Mouse (Mus musculus) CH12.LX (cell line): Measurements from ENCODE around the gene Kera. TPM values are rescaled to one million over a fixed set of nuclear protein-coding genes. Genes with fewer than 3 reads are reported as not detected.

Experiments
- DNase-seq: peaks from one replicate; pipeline ENCODE4 v3.0.0-alpha.2; 2013; ENCODE audit errors: extremely low read depth
- H3K27ac ChIP-seq: 2 replicates; pipeline ENCODE4 v1.5.1; 2012; ENCODE audit warnings: low read depth, mild to moderate bottlenecking, control low read depth, moderate library complexity; ENCODE audit not compliant: insufficient read depth
- H3K27me3 ChIP-seq: replicated peaks from 2 replicates; pipeline ENCODE3; 2012; ENCODE audit warnings: inconsistent platforms
- H3K36me3 ChIP-seq, 2 experiments: replicated peaks in 1 of 2; 2 replicates each; pipeline versions ENCODE3 to v1.6.1; 2012; ENCODE audit warnings: inconsistent platforms in 1 of 2, low read length in 1 of 2, mild to moderate bottlenecking in 1 of 2, mixed read lengths in 1 of 2, moderate library complexity in 1 of 2; ENCODE audit not compliant: control insufficient read depth in 1 of 2, insufficient read depth in 1 of 2
- H3K4me1 ChIP-seq, 2 experiments: 2 replicates each; pipeline ENCODE4 v1.6.1; 2012; ENCODE audit warnings: inconsistent platforms in 1 of 2, moderate library complexity in 1 of 2; ENCODE audit not compliant: insufficient read depth in 2 of 2, control insufficient read depth in 1 of 2
- H3K4me2 ChIP-seq: 2 replicates; pipeline ENCODE4 v1.6.1; 2012; ENCODE audit warnings: low read depth, mild to moderate bottlenecking, control low read depth; ENCODE audit not compliant: poor library complexity, insufficient read depth, severe bottlenecking
- H3K4me3 ChIP-seq, 3 experiments: fragments of 150-350 bp in 1 of 3; sonication (generic) in 1 of 3; replicated peaks in 1 of 3; 2 replicates each; pipeline versions ENCODE3 to v1.5.1; 2011 to 2012; ENCODE audit warnings: low read depth in 2 of 3, low read length in 2 of 3, mild to moderate bottlenecking in 2 of 3, moderate library complexity in 2 of 3, control low read depth in 1 of 3, improper control_type of control experiment in 1 of 3, inconsistent platforms in 1 of 3, mixed read lengths in 1 of 3; ENCODE audit not compliant: poor library complexity in 1 of 3
- H3K79me2 ChIP-seq: replicated peaks from 2 replicates; pipeline ENCODE4 v1.6.1; 2012; ENCODE audit warnings: mild to moderate bottlenecking, moderate library complexity; ENCODE audit not compliant: control insufficient read depth, poor library complexity, insufficient read depth, severe bottlenecking; ENCODE audit errors: extremely low read depth
- H3K9ac ChIP-seq: 2 replicates; pipeline ENCODE4 v1.6.1; 2012; ENCODE audit warnings: low read depth, mild to moderate bottlenecking, control low read depth, moderate library complexity; ENCODE audit not compliant: insufficient read depth
- H3K9me3 ChIP-seq: replicated peaks from 2 replicates; pipeline ENCODE3; 2012; ENCODE audit warnings: low read length, inconsistent platforms, mixed read lengths
- BHLHE40 ChIP-seq: IDR thresholded peaks from 2 replicates; pipeline ENCODE4 v1.6.1; 2011; ENCODE audit warnings: mild to moderate bottlenecking, low read depth, low read length, improper control_type of control experiment
- CHD2 ChIP-seq: IDR thresholded peaks from 2 replicates; pipeline ENCODE4 v1.6.1; 2011; ENCODE audit warnings: low read length, improper control_type of control experiment
- ETS1 ChIP-seq: conservative IDR thresholded peaks from 2 replicates; pipeline ENCODE4 v1.6.1; 2012; ENCODE audit warnings: low read depth, mild to moderate bottlenecking, inconsistent platforms, low read length, improper control_type of control experiment, moderate library complexity
- HCFC1 ChIP-seq: IDR thresholded peaks from 2 replicates; pipeline ENCODE4 v1.6.1; 2012; ENCODE audit warnings: low read depth, mild to moderate bottlenecking, inconsistent platforms, low read length, improper control_type of control experiment
- IRF4 ChIP-seq: IDR thresholded peaks from 2 replicates; pipeline ENCODE4 v1.6.1; 2014; ENCODE audit warnings: low read depth, mild to moderate bottlenecking, inconsistent platforms, low read length, improper control_type of control experiment
- JUND ChIP-seq: conservative IDR thresholded peaks from 2 replicates; pipeline ENCODE4 v1.6.1; 2011; ENCODE audit warnings: low read depth, low read length, improper control_type of control experiment
- KAT2A ChIP-seq: IDR thresholded peaks from 2 replicates; pipeline ENCODE4 v1.6.1; 2012; ENCODE audit warnings: low read length, improper control_type of control experiment, inconsistent platforms; ENCODE audit not compliant: insufficient replicate concordance
- MAFK ChIP-seq: IDR thresholded peaks from 2 replicates; pipeline ENCODE4 v1.6.1; 2011; ENCODE audit warnings: low read length, improper control_type of control experiment; ENCODE audit not compliant: insufficient replicate concordance
- MAX ChIP-seq: IDR thresholded peaks from 2 replicates; pipeline ENCODE4 v1.6.1; 2011; ENCODE audit warnings: low read length, improper control_type of control experiment
- MXI1 ChIP-seq: IDR thresholded peaks from 2 replicates; pipeline ENCODE4 v1.6.1; 2011; ENCODE audit warnings: mild to moderate bottlenecking, low read depth, low read length, improper control_type of control experiment
- MYC ChIP-seq: IDR thresholded peaks from 2 replicates; pipeline ENCODE4 v1.6.1; 2011; ENCODE audit warnings: low read depth, mild to moderate bottlenecking, improper control_type of control experiment, low read length
- NRF1 ChIP-seq: IDR thresholded peaks from 2 replicates; pipeline ENCODE4 v1.6.1; 2014; ENCODE audit warnings: low read depth, mild to moderate bottlenecking, inconsistent platforms, low read length, improper control_type of control experiment, moderate library complexity
- PAX5 ChIP-seq: IDR thresholded peaks from 2 replicates; pipeline ENCODE4 v1.6.1; 2012; ENCODE audit warnings: low read length, inconsistent platforms, mixed read lengths
- POLR2A ChIP-seq: IDR thresholded peaks from 2 replicates; pipeline ENCODE4 v1.6.1; 2011; ENCODE audit warnings: low read depth, mild to moderate bottlenecking, improper control_type of control experiment, low read length
- POLR2AphosphoS2 ChIP-seq: IDR thresholded peaks from 2 replicates; pipeline ENCODE4 v1.6.1; 2011; ENCODE audit warnings: low read depth, low read length, improper control_type of control experiment
- RAD21 ChIP-seq: IDR thresholded peaks from 2 replicates; pipeline ENCODE4 v1.6.1; 2011; ENCODE audit warnings: low read depth, mild to moderate bottlenecking, low read length, improper control_type of control experiment, moderate library complexity
- RCOR1 ChIP-seq: conservative IDR thresholded peaks from 2 replicates; pipeline ENCODE4 v1.6.1; 2012; ENCODE audit warnings: low read depth, mild to moderate bottlenecking, inconsistent platforms, low read length, improper control_type of control experiment
- SIN3A ChIP-seq: IDR thresholded peaks from 2 replicates; pipeline ENCODE4 v1.6.1; 2012; ENCODE audit warnings: low read length, improper control_type of control experiment, inconsistent platforms
- SMC3 ChIP-seq: IDR thresholded peaks from 2 replicates; pipeline ENCODE4 v1.6.1; 2011; ENCODE audit warnings: low read depth, low read length, improper control_type of control experiment
- TBP ChIP-seq: conservative IDR thresholded peaks from 2 replicates; pipeline ENCODE4 v1.6.1; 2011; ENCODE audit warnings: low read depth, low read length, improper control_type of control experiment
- TCF12 ChIP-seq: IDR thresholded peaks from 2 replicates; pipeline ENCODE4 v1.6.1; 2014; ENCODE audit warnings: low read depth, mild to moderate bottlenecking, inconsistent platforms, low read length, improper control_type of control experiment
- UBTF ChIP-seq: IDR thresholded peaks from 2 replicates; pipeline ENCODE4 v1.6.1; 2012; ENCODE audit warnings: low read depth, mild to moderate bottlenecking, inconsistent platforms, low read length, improper control_type of control experiment, moderate library complexity
- USF1 ChIP-seq: IDR thresholded peaks from 2 replicates; pipeline ENCODE4 v1.6.1; 2014; ENCODE audit warnings: low read depth, mild to moderate bottlenecking, inconsistent platforms, low read length, improper control_type of control experiment
- USF2 ChIP-seq: conservative IDR thresholded peaks from 2 replicates; pipeline ENCODE4 v1.6.1; 2011; ENCODE audit warnings: low read depth, low read length, improper control_type of control experiment
- ZC3H11A ChIP-seq: IDR thresholded peaks from 2 replicates; pipeline ENCODE4 v1.6.1; 2012; ENCODE audit warnings: low read depth, mild to moderate bottlenecking, inconsistent platforms, low read length, improper control_type of control experiment
- ZMIZ1 ChIP-seq: IDR thresholded peaks from 2 replicates; pipeline ENCODE4 v1.6.1; 2012; ENCODE audit warnings: low read depth, mild to moderate bottlenecking, inconsistent platforms, low read length, improper control_type of control experiment
- dilution Hi-C: fragments of 300-500 bp; cut with MboI; formaldehyde crosslinking; loops from 2 replicates; pipeline ENCODE4 v1.14.3; 2020; ENCODE audit warnings: low sequenced_read_pairs; ENCODE audit not compliant: extremely low pct_unique_long_range_greater_than_20kb, extremely low pct_ligation_motif_present
- in situ Hi-C: fragments of 300-500 bp; cut with MboI; formaldehyde crosslinking; loops from 3 replicates; pipeline ENCODE4 v1.14.3; 2019; ENCODE audit warnings: low sequenced_read_pairs, low pct_ligation_motif_present, low pct_unique_long_range_greater_than_20kb, mixed read lengths
- polyA plus RNA-seq: library from polyadenylated mRNA; unstranded; fragments of >175 nt; gene quantifications from 2 replicates; pipeline ENCODE4 v1.2.1, GENCODE M21; 2012; ENCODE audit warnings: low read depth; ENCODE audit not compliant: insufficient read length
- total RNA-seq, 2 experiments: library from RNA; depleted of rRNA; stranded (reverse); fragments of 300-350 nt in 1 of 2; fragments of >200 nt in 1 of 2; gene quantifications; 2 replicates each; pipeline ENCODE4 v1.2.3; 2012 to 2014

Kera gene
- total and polyA plus RNA-seq, 3 experiments: not detected

- peak; percentile 65 for TF ChIP-seq ETS1
- TF ChIP-seq BHLHE40: peak; percentile 58; the same call in 1 of the 2 replicates
- no peak for TF ChIP-seq KAT2A
- TF ChIP-seq USF2: no peak
- TF ChIP-seq TBP: 0 out of 2 replicates have a peak, but pooled peaks have one; percentile 14
- TF ChIP-seq HCFC1: no peak
- no peak for TF ChIP-seq UBTF
- TF ChIP-seq RCOR1: peak; percentile 61; the same call in 1 of the 2 replicates
- no peak for TF ChIP-seq ZC3H11A
- TF ChIP-seq MAX: peak; percentile 63
- TF ChIP-seq USF1: no peak
- no peak for TF ChIP-seq NRF1
- TF ChIP-seq CHD2: peak; percentile 50; the same call in 1 of the 2 replicates
- TF ChIP-seq JUND: peak; percentile 79
- TF ChIP-seq ZMIZ1: no peak
- peak; percentile 47; the same call in 1 of the 2 replicates for TF ChIP-seq TCF12
- peak; percentile 26; the same call in 1 of the 2 replicates for TF ChIP-seq SIN3A
Measured at GRCm38 (mm10) chr10:97631061-97631460, 24.4 kb downstream of the Kera start (continued).

- no peak for DNase-seq
- Histone ChIP-seq H3K4me1 (no peaks in the 10 kb centered on the region), H3K79me2 (no peaks in the 10 kb centered on the region), H3K27ac (no peak overlapping the region), H3K9me3 (no peaks in the 10 kb centered on the region), H3K27me3 (no peaks in the 10 kb centered on the region), H3K36me3 (no peaks in the 10 kb centered on the region), H3K4me2 (no peak overlapping the region), H3K9ac (no peak overlapping the region), H3K4me3 (no peak overlapping the region)
- TF ChIP-seq MAFK (no peak), POLR2A (no peak), RCOR1 (no peak), MYC (no peak), ZMIZ1 (no peak), PAX5 (no peak), USF1 (no peak), CHD2 (no peak), SIN3A (no peak), IRF4 (no peak), MXI1 (no peak), UBTF (no peak), SMC3 (no peak), TCF12 (no peak), ZC3H11A (no peak), RAD21 (no peak), MAX (no peak), POLR2AphosphoS2 (no peak)
- in situ Hi-C loops (no loop called here), dilution Hi-C loops (no loop called here)
Measured at GRCm38 (mm10) chr10:97641926-97642325, 35.2 kb downstream of the Kera start.
